Mouse (Mus musculus): ENCODE results near the gene Dhrs4.

Gene Dhrs4

GRCm38 (mm10) chr14:55484430-55485085, 6.0 kb downstream of the Dhrs4 start:
- no peak for DNase-seq (ENCODE audit: low read depth, low spot score)

GRCm38 (mm10) chr14:55486836-55487235, 8.3 kb downstream of the Dhrs4 start:
- no peak for DNase-seq (ENCODE audit: low read depth, low spot score)

- peak; percentile 60 for DNase-seq (ENCODE audit: low read depth, low spot score)
Observed at GRCm38 (mm10) chr14:55490361-55491201, 12.0 kb downstream of the Dhrs4 start, which contains the start of gene Carmil3. TSS of gene Carmil3 (plus strand) at chr14:55490651.

GRCm38 (mm10) chr14:55491291-55491833, 12.8 kb downstream of the Dhrs4 start:
- DNase-seq (ENCODE audit: low read depth, low spot score) = peak; percentile 81

DNA sequence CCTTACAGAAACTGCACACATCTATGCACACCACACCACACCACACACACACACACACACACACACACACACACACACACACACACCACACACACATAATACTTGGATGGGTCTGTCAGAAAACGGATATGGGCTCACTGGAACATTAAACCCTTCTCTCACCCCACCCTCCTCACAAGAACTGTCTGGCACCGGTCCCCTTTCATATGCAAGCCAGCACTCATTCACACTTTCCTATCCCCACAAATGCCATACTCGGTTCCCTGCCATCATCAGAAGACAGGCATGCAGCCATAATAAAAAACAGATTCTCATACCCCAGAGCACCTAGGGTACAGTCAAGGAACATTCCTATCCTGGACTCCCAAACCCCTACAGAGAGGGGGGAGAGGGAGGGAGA, 13.5 kb downstream of the Dhrs4 start:
- no peak for DNase-seq (ENCODE audit: low read depth, low spot score)

DNA sequence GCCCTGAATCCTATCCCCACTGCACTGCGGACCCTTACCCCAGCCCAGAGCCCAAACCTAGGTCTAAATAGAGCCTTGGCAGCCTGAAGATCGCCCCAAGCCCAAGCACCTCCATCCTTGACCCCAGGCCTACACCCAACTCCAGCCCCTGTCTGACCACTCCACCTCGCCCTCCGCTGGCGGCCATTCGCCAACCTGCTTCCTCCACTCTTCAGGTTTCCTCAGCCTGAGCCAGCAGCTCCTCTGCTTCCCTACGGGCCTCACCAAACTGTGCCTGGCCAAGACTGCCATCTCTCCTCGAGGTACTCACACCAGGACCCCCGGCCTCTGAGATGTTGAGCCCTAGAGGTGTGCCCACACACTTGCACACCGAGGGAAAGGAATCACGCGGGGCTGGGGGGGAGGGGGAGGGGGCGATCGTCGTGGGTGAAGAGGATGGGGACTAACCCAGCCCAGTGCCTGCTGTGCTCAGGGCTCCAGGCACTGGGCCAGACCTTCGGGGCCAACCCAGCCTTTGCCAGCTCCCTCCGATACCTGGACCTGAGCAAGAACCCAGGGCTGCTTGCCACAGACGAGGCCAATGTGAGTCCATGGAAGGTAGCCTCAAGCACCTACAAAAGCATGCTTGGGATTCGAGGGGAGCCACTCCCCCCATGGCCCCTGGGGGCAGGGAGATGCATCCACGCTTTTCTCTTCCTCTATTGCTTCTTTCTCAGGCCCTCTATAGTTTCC, 17.1 kb downstream of the Dhrs4 start:
- no peak for DNase-seq (ENCODE audit: low read depth, low spot score)

GRCm38 (mm10) chr14:55496761-55497448, 18.3 kb downstream of the Dhrs4 start:
- DNase-seq (ENCODE audit: low read depth, low spot score) = no peak

DNA sequence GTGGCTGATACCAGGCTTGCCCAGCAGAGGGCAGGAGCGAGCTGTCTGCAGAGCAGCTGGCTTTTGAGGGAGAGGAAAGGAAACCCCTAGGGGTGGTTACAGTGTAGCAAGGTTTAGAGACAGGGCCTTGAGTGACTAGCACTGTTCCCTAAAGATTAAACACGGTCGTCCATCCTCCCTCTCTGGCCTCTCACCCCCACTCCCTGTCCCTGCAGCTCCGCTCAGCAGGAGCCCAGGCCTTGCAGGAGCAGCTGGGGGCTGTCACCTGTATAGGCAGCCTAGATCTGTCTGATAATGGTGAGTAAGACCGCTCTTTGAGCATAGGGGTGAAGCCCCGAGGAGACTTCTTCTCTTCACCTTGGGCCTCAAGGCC, 18.9 kb downstream of the Dhrs4 start:
- peak; percentile 94 for DNase-seq (ENCODE audit: low read depth, low spot score)

DNA sequence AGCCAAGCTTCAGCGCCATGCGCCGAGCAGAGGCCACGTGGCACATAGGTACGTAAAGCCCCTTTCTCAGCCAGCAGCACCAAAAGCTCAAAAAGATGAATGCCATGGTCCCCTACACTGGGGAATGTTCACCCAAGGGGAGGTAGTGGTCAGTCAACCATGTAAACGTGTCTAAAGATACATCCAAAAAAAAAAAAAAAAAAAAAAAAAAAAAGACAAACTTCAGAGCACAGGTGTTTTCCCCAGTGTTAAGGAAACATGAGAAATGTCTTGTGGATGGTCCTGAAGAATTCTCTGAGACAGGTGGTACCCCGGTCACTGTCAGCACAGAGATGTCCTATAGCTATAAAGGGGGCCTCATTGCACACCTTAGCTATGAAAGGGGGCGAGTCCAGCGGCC, 27.1 kb downstream of the Dhrs4 start:
- no peak for DNase-seq (ENCODE audit: low read depth, low spot score)

- DNase-seq (ENCODE audit: low read depth, low spot score) = no peak
Observed at GRCm38 (mm10) chr14:55507801-55508200, 29.2 kb downstream of the Dhrs4 start.

- no peak for DNase-seq (ENCODE audit: low read depth, low spot score)
Observed at GRCm38 (mm10) chr14:55509540-55509939, 31.0 kb downstream of the Dhrs4 start.

DNA sequence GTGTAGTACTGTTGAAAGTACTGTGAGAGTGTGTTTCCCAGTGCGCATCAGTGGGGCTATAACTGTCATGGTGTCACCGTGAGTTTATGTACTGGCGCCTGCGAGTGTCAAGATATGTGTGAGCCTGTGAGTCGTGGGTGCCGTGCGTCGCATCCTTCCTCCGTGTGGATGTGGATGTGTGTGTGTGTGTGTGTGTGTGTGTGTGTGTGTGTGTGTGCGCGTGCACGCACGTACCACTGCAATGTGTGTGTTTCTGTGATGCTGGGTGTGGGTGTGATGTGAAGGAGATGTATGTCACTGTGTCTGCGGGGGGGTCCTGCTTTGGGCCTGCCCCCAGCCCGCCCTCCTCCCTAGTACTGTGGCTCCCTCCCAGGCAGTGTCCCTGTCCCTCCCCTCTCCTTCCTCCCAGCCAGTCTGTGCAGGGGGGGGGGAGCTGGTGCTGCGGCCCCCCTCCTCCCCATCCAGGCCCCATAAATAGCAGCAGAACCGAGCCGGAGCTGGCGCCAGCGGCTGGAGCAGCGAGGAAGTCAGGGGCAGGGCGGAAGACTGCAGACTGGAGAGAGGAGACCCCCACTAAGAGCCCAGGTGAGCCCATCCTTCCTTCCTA, 31.7 kb downstream of the Dhrs4 start, which contains the start of gene Cpne6:
Gene Cpne6 (plus strand): TSS at position 321 of the 607 bp plus-strand sequence.
- no peak for DNase-seq (ENCODE audit: low read depth, low spot score)

- DNase-seq (ENCODE audit: low read depth, low spot score) = no peak
Observed at GRCm38 (mm10) chr14:55511037-55511436, 32.5 kb downstream of the Dhrs4 start.

GRCm38 (mm10) chr14:55513927-55514326, 35.4 kb downstream of the Dhrs4 start:
- DNase-seq (ENCODE audit: low read depth, low spot score) = no peak

DNA sequence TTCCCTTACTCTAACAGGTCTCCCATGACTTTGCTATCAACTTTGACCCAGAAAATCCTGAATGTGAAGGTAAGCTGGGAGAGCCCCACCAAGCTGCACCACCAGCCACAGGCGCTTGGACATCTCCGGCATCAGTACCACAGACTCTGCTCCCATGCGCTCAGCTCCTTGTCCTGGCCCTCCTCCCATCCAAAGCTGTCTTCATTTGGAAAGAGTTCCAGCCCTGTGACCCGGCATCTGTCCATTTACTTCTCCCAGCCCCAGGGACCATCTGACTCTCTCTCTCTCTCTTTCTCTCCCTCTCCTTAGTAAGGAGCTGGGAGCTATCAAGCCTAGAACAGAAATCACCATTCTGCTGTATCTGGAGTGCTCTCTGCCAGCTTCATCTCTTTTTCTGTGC, 37.3 kb downstream of the Dhrs4 start:
- DNase-seq (ENCODE audit: low read depth, low spot score) = no peak

- DNase-seq (ENCODE audit: low read depth, low spot score) = peak; percentile 37
Observed at GRCm38 (mm10) chr14:55518897-55519296, 40.3 kb downstream of the Dhrs4 start.

GRCm38 (mm10) chr14:55519604-55520003, 41.0 kb downstream of the Dhrs4 start:
- no peak for DNase-seq (ENCODE audit: low read depth, low spot score)

GRCm38 (mm10) chr14:55520451-55521361, 42.1 kb downstream of the Dhrs4 start:
- peak; percentile 58 for DNase-seq (ENCODE audit: low read depth, low spot score)

GRCm38 (mm10) chr14:55524062-55524461, 45.5 kb downstream of the Dhrs4 start:
- no peak for DNase-seq (ENCODE audit: low read depth, low spot score)

GRCm38 (mm10) chr14:55524785-55525184, 46.2 kb downstream of the Dhrs4 start, which contains the start of gene Nrl:
TSS of gene Nrl (minus strand) at chr14:55524981.
- DNase-seq (ENCODE audit: low read depth, low spot score) = no peak
